Mouse (Mus musculus) pancreas, adult 10 weeks (tissue): Measurements from ENCODE around the gene Ptbp2. TPM values are rescaled to one million over a fixed set of nuclear protein-coding genes. Genes with fewer than 3 reads are reported as not detected.

Source experiments
- polyA plus RNA-seq: library from polyadenylated mRNA; stranded (reverse); fragments of 350-450 nt; fragmentation: Illumina TruSeq; extraction: RNeasy Lipid Tissue Mini Kit (QIAGEN cat#74804); gene quantifications from one replicate; pipeline ENCODE4 v1.2.3, GENCODE M21; 2015; ENCODE audit warnings: low read depth, low replicate concordance; ENCODE audit not compliant: insufficient read depth

The Ptbp2 gene
- 7.5 TPM for polyA plus RNA-seq

GRCm38 (mm10) chr3:119784366-119784765 lies at the start of gene Ptbp2:
Gene Ptbp2 (minus strand): TSS chr3:119784466.

